Mouse (Mus musculus): ENCODE results near the gene Fgfr2.

The Fgfr2 gene

GRCm38 (mm10) chr7:132722401-132723370 is 400.5 kb downstream of the Fgfr2 start:
- DNase-seq (ENCODE audit: low read depth, low spot score), result no peak

- DNase-seq (ENCODE audit: low read depth, low spot score), result no peak
Measured at GRCm38 (mm10) chr7:132720562-132720961, 402.6 kb downstream of the Fgfr2 start.

GRCm38 (mm10) chr7:132719570-132719969 is 403.6 kb downstream of the Fgfr2 start:
- no peak for DNase-seq (ENCODE audit: low read depth, low spot score)

- DNase-seq (ENCODE audit: low read depth, low spot score), result no peak
Measured at GRCm38 (mm10) chr7:132715259-132715658, 407.9 kb downstream of the Fgfr2 start.

GRCm38 (mm10) chr7:132714236-132714923 is 408.8 kb downstream of the Fgfr2 start:
- DNase-seq (ENCODE audit: low read depth, low spot score), result no peak

- DNase-seq (ENCODE audit: low read depth, low spot score), result no peak
Measured at GRCm38 (mm10) chr7:132713483-132714126, 409.5 kb downstream of the Fgfr2 start.

GRCm38 (mm10) chr7:132712956-132713355 is 410.2 kb downstream of the Fgfr2 start:
- no peak for DNase-seq (ENCODE audit: low read depth, low spot score)

- DNase-seq (ENCODE audit: low read depth, low spot score), result no peak
Measured at GRCm38 (mm10) chr7:132712044-132712708, 411.0 kb downstream of the Fgfr2 start.

GRCm38 (mm10) chr7:132711579-132711978 is 411.6 kb downstream of the Fgfr2 start:
- no peak for DNase-seq (ENCODE audit: low read depth, low spot score)

GRCm38 (mm10) chr7:132705130-132705529 is 418.0 kb downstream of the Fgfr2 start:
- peak; percentile 49 for DNase-seq (ENCODE audit: low read depth, low spot score)

GRCm38 (mm10) chr7:132704310-132704875 is 418.8 kb downstream of the Fgfr2 start:
- DNase-seq (ENCODE audit: low read depth, low spot score), result no peak

- DNase-seq (ENCODE audit: low read depth, low spot score), result no peak
Measured at GRCm38 (mm10) chr7:132703515-132704309, 419.4 kb downstream of the Fgfr2 start.

GRCm38 (mm10) chr7:132702492-132703070 is 420.6 kb downstream of the Fgfr2 start:
- DNase-seq (ENCODE audit: low read depth, low spot score), result no peak

GRCm38 (mm10) chr7:132702024-132702423 is 421.1 kb downstream of the Fgfr2 start:
- no peak for DNase-seq (ENCODE audit: low read depth, low spot score)

GRCm38 (mm10) chr7:132701412-132701811 is 421.7 kb downstream of the Fgfr2 start:
- no peak for DNase-seq (ENCODE audit: low read depth, low spot score)

GRCm38 (mm10) chr7:132700107-132700506 is 423.0 kb downstream of the Fgfr2 start:
- DNase-seq (ENCODE audit: low read depth, low spot score), result no peak

- DNase-seq (ENCODE audit: low read depth, low spot score), result no peak
Measured at GRCm38 (mm10) chr7:132699639-132700038, 423.5 kb downstream of the Fgfr2 start.

- DNase-seq (ENCODE audit: low read depth, low spot score), result no peak
Measured at GRCm38 (mm10) chr7:132699165-132699564, 424.0 kb downstream of the Fgfr2 start.

- DNase-seq (ENCODE audit: low read depth, low spot score), result no peak
Measured at GRCm38 (mm10) chr7:132698737-132699136, 424.4 kb downstream of the Fgfr2 start.

- no peak for DNase-seq (ENCODE audit: low read depth, low spot score)
Measured at GRCm38 (mm10) chr7:132697258-132697796, 425.8 kb downstream of the Fgfr2 start.

All from ES-CJ7 (cell line).